Mouse (Mus musculus) olfactory bulb, adult 2 months (tissue): ENCODE data around the gene Zbtb12.

Experiments
- CTCF ChIP-seq: fragments of 200-500 bp; IDR thresholded peaks from 2 replicates; pipeline ENCODE4 v1.5.1; 2012; ENCODE audit warnings: low read depth, mild to moderate bottlenecking, low read length, moderate library complexity; ENCODE audit not compliant: insufficient read depth
- POLR2A ChIP-seq: fragments of 200-500 bp; IDR thresholded peaks from 2 replicates; pipeline ENCODE4 v1.6.1; 2012; ENCODE audit warnings: mild to moderate bottlenecking, low read depth, low read length, moderate library complexity; ENCODE audit not compliant: insufficient read depth

GRCm38 (mm10) chr17:34934830-34935229 lies 55.5 kb downstream of the Zbtb12 start:
- TF ChIP-seq CTCF (no peak), POLR2A (no peak)
